Mouse (Mus musculus): ENCODE measurements at regions not wholly inside any gene's neighbourhood (a gene's known extent, or its start where the extent isn't known, plus 50 kb on each side); places are given as distances from the start of the nearest gene placed in this dataset.

DNA sequence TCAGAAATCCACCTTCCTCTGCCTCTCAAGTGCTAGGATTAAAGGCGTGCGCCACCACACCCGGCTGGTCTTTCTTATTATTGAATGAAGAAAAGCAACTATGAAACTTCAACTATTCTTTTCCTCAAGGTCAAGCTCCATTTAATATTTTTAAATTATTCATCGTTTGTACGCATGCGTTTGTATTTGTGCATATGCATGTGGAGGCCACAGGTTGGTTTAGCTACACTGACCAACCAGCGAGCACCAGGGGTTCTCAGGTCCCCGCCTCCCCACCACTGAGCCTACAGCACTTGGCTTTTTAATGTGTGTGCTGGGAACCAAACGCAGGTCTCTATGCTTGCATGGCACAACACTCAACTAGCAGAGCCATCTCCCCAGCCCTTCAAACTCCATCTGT lies 51.0 kb upstream of the Tmem252 start:
- no peak for DNase-seq

DNA sequence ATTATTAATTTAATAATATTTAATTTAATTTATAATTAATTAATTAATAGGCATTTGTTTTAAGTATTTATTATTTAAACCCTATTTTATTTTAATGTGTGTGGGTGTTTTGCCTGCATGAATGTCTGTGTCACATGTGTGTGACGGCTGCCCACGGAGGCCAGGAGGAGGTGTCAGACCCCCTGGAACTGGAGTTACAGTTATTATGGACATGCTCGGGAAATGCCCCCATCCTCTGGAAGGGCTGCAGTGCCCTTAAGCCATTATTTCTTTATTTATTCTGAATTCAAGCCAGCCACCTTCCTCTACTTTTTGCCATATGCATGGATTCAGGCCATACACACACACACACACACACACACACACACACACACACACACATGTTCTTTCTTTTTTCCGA lies 51.5 kb upstream of the Tmem252 start:
- no peak for DNase-seq

DNA sequence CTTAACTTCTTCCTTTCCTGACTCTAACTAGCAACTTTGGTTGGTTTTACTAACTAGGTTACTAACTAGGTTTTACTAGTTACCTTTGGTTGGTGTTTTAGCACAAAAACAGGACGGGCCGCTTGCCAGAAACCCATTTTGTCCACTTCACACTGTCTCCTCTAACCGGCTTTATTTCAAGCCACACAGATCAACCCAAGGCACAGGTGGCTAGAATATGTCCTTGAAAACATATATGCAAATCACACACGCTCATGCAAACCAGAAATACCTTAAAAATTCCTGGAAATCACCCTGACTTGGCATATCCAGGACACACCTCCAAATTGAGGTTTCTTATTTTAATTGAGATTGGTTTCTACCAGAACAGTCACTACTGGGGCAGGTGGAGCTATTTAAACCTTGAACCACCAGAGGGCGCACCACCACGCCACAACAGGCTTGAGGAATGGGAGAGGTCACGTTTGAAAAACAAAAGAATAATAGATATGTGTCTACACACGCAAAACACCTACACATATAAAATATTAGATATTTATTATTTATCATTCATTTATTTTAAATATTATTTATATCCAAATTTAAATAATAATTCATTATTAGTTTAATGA lies 52.1 kb upstream of the Tmem252 start:
- peak; percentile 58 to 65 for DNase-seq

DNA sequence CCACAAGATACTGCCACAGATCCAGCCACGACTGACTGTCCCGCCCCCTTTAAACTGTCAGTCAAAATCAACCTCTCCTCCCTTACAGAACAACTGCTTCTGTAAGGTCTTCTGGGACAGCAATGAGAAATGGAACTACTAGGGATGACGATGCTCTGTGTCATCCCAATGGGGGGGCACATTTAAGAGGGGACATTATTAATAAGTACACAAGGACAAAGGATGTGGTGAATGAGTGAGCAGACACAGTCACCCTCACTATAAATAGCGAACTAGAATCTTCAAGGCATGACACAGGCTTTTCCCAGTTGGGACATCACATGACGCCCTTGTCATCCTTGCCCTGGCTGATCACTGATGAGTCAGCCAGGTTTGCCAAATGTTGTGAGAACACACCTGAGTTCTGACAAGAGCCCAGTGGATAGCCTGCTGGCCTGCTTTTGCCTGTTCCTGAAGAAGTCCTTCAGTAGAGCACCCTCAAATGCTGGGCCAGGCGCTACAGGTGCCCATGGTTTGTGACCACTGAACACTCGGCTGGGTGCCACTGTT lies 58.0 kb upstream of the Tmem252 start:
- DNase-seq, result no peak

DNA sequence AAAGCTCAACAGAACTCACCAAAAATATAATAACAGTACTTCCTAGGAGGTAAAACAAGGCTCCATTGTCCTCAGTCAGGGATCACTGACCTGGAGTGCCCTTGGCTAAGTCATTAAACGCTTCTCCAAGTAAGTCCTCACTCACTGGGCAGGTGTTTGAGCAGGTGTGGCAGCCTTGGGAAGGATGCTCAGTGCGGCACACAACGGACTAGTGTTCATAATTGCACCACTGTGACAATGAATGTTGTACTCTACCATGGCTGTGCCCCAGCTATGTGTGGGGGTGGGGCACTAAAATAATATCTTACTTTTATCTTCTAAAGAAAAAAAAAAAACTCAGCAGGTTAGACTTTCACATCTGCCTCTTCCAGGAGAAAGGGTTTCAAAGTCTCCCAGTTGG lies 52.2 kb upstream of the Pip5k1b start:
- DNase-seq, result no peak

DNA sequence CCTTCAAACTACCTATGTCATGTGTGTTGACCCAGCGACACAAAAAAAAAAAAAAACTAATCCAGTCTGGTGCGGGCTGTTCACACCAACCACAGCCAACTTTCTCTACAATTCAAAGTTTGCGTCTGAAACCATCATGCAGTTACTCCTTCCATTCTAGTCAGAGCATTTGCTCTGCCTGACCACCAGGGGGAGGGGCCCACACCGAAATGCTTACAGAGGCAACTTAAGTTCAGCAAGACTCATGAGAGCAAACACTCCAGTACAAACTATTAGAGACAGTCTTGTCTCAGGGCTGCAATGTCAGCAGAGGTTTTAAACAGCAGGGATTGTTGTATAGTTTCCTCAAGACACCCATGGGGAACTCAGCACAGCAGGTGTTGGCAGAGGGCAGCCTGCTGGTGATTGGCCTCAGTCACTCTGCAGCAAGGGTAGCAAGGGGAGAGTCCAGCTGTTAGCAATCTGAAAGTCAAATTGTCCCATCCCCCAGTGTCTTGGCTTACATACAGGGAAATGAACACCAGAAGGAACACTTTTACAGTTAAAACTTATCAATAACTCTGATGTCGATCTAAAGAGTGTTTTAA lies 50.8 kb upstream of the Pip5k1b start:
- DNase-seq, result peak in 1 of 2 experiments; percentile 12

All from lung, adult 18-20 months (tissue).